Mouse (Mus musculus) MEL (cell line): ENCODE results near the gene Nkx1-2. TPM values are rescaled to one million over a fixed set of nuclear protein-coding genes. Genes with fewer than 3 reads are reported as not detected.

Experiments used
- DNase-seq: peaks from one replicate; pipeline ENCODE4 v3.0.0; 2011; ENCODE audit warnings: low read depth, low spot score
- H3K27ac ChIP-seq: 2 replicates; pipeline ENCODE4 v1.5.1; 2012; ENCODE audit warnings: low read depth, mild to moderate bottlenecking, control low read depth, low read length, moderate library complexity; ENCODE audit not compliant: control insufficient read depth
- H3K27me3 ChIP-seq, 2 experiments: fragments of 150-350 bp in 1 of 2; sonication (generic) in 1 of 2; 2 replicates each; pipeline ENCODE4 v1.6.1; 2012; ENCODE audit warnings: low read length in 2 of 2, mild to moderate bottlenecking in 2 of 2, improper control_type of control experiment in 1 of 2, moderate library complexity in 1 of 2; ENCODE audit not compliant: insufficient read depth in 2 of 2, control insufficient read depth in 1 of 2
- H3K36me3 ChIP-seq, 2 experiments: 2 replicates each; pipeline ENCODE4 v1.6.1; 2012 to 2014; ENCODE audit warnings: low read length in 2 of 2, improper control_type of control experiment in 1 of 2, inconsistent platforms in 1 of 2, mild to moderate bottlenecking in 1 of 2; ENCODE audit not compliant: insufficient read depth in 2 of 2, control insufficient read depth in 1 of 2
- H3K4me1 ChIP-seq, 2 experiments: fragments of 150-350 bp in 1 of 2; sonication (generic) in 1 of 2; 2 replicates each; pipeline ENCODE4 v1.6.1; 2012; ENCODE audit warnings: low read length in 2 of 2, improper control_type of control experiment in 1 of 2, mild to moderate bottlenecking in 1 of 2; ENCODE audit not compliant: insufficient read depth in 2 of 2, control insufficient read depth in 1 of 2
- H3K4me3 ChIP-seq, 2 experiments: fragments of 150-350 bp in 1 of 2; sonication (generic) in 1 of 2; 2 replicates each; pipeline ENCODE4 v1.5.1; 2012; ENCODE audit warnings: low read depth in 2 of 2, low read length in 2 of 2, mild to moderate bottlenecking in 2 of 2, moderate library complexity in 2 of 2, control low read depth in 1 of 2, improper control_type of control experiment in 1 of 2; ENCODE audit not compliant: control insufficient read depth in 1 of 2, insufficient read depth in 1 of 2
- H3K79me2 ChIP-seq: 2 replicates; pipeline ENCODE4 v1.6.1; 2012; ENCODE audit warnings: mild to moderate bottlenecking, low read length, moderate library complexity; ENCODE audit not compliant: control insufficient read depth, poor library complexity, insufficient read depth
- H3K9ac ChIP-seq: 2 replicates; pipeline ENCODE4 v1.6.1; 2012; ENCODE audit warnings: low read depth, mild to moderate bottlenecking, control low read depth, low read length, moderate library complexity; ENCODE audit not compliant: control insufficient read depth, poor library complexity, severe bottlenecking
- H3K9me3 ChIP-seq: fragments of 150-350 bp; sonication (generic); replicated peaks from 2 replicates; pipeline ENCODE4 v1.6.1; 2012; ENCODE audit warnings: mild to moderate bottlenecking, low read length, improper control_type of control experiment, moderate library complexity; ENCODE audit not compliant: insufficient read depth
- ETS1 ChIP-seq: IDR thresholded peaks from 2 replicates; pipeline ENCODE4 v1.6.1; 2012; ENCODE audit warnings: low read depth, mild to moderate bottlenecking, inconsistent platforms, low read length, improper control_type of control experiment, moderate library complexity
- GATA1 ChIP-seq: IDR thresholded peaks from 2 replicates; pipeline ENCODE4 v1.6.1; 2011; ENCODE audit warnings: low read depth, low read length, improper control_type of control experiment
- HCFC1 ChIP-seq: IDR thresholded peaks from 2 replicates; pipeline ENCODE4 v1.6.1; 2012; ENCODE audit warnings: low read depth, mild to moderate bottlenecking, inconsistent platforms, low read length, improper control_type of control experiment, moderate library complexity
- MAX ChIP-seq: IDR thresholded peaks from 2 replicates; pipeline ENCODE4 v1.6.1; 2011; ENCODE audit warnings: low read length, improper control_type of control experiment
- MAZ ChIP-seq: IDR thresholded peaks from 2 replicates; pipeline ENCODE4 v1.6.1; 2012; ENCODE audit warnings: low read depth, mild to moderate bottlenecking, inconsistent platforms, low read length, improper control_type of control experiment
- MEF2A ChIP-seq: IDR thresholded peaks from 2 replicates; pipeline ENCODE4 v1.6.1; 2014; ENCODE audit warnings: low read depth, mild to moderate bottlenecking, inconsistent platforms, low read length, improper control_type of control experiment; ENCODE audit not compliant: poor library complexity, insufficient replicate concordance, severe bottlenecking; ENCODE audit errors: extremely low read depth
- MYB ChIP-seq: IDR thresholded peaks from 2 replicates; pipeline ENCODE4 v1.6.1; 2011; ENCODE audit warnings: mild to moderate bottlenecking, low read depth, low read length, improper control_type of control experiment
- NELFE ChIP-seq: IDR thresholded peaks from 2 replicates; pipeline ENCODE4 v1.6.1; 2011; ENCODE audit warnings: low read depth, low read length, improper control_type of control experiment
- POLR2A ChIP-seq, 2 experiments: IDR thresholded peaks; 2 replicates each; pipeline ENCODE4 v1.6.1; 2011 to 2012; ENCODE audit warnings: low read length in 2 of 2, mild to moderate bottlenecking in 2 of 2, control low read depth in 1 of 2, improper control_type of control experiment in 1 of 2, low read depth in 1 of 2, moderate library complexity in 1 of 2; ENCODE audit not compliant: control insufficient read depth in 1 of 2, insufficient read depth in 1 of 2, poor library complexity in 1 of 2
- TAL1 ChIP-seq: IDR thresholded peaks from 2 replicates; pipeline ENCODE4 v1.6.1; 2012; ENCODE audit warnings: mild to moderate bottlenecking, inconsistent platforms, low read length, moderate library complexity, mixed read lengths
- TBP ChIP-seq: IDR thresholded peaks from 2 replicates; pipeline ENCODE4 v1.8.0; 2011; ENCODE audit warnings: low read depth, low read length, improper control_type of control experiment
- TCF12 ChIP-seq: IDR thresholded peaks from 2 replicates; pipeline ENCODE4 v1.6.1; 2014; ENCODE audit warnings: low read depth, mild to moderate bottlenecking, inconsistent platforms, low read length, improper control_type of control experiment, moderate library complexity
- ZNF384 ChIP-seq: IDR thresholded peaks from 2 replicates; pipeline ENCODE4 v1.6.1; 2012; ENCODE audit warnings: low read depth, mild to moderate bottlenecking, inconsistent platforms, low read length, improper control_type of control experiment
- polyA plus RNA-seq, 2 experiments: library from polyadenylated mRNA; stranded (reverse) in 1 of 2; unstranded in 1 of 2; fragments of >175 nt in 1 of 2; fragments of >200 nt in 1 of 2; gene quantifications; 2 replicates each; pipeline versions ENCODE4 v1.2.1 to v1.2.4; 2012; ENCODE audit warnings: low replicate concordance in 2 of 2, low read depth in 1 of 2; ENCODE audit not compliant: insufficient read length in 2 of 2, insufficient read depth in 1 of 2, missing spikeins in 1 of 2
- total RNA-seq: library from RNA; depleted of rRNA; stranded (reverse); fragments of 300-350 nt; gene quantifications from 2 replicates; pipeline ENCODE4 v1.2.3, GENCODE M21; 2012

Gene Nkx1-2
- total and polyA plus RNA-seq, 3 experiments = 2.4 to 2.8 TPM; not detected in 1

DNA sequence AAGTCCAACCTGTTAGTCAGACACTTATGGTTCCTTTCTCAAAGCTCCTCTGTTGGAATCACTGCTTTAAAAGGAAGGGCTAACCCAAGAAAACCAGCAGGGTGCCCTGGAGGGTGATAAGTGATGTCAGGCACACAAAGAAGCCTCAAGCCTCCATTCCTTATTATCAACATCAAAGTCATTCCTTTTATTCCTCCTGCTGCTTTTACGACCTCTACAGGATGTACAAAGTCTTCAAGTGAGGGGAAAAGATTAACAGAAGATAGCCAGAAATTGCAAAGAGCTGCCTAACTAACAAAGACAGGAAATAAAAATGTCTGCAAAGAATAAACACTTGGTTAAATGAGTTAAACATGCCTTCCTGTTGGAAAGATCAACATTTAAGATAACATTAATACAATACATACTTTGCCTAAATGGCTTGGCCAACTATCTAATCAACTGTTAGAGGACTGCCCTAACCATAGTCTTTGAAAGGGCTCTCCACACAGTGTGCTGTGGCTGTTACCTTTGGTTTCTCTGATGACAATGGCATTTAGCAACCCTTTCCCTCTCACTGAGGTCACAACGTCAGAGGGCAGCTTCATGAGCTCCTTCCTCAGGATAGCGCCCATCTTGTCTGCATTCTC is 40.2 kb downstream of the Nkx1-2 start:
- H3K36me3 ChIP-seq = peaks cover 15 to 34% of the 10 kb centered on the region in 2 experiments
- peaks cover 0 to 11% of the 10 kb centered on the region in 2 experiments; a peak in 3 of 4 replicates for H3K4me1 ChIP-seq
- H3K27ac ChIP-seq = no peak overlapping the region
- no peak for DNase-seq
- TF ChIP-seq MYB (no peak), MAX (no peak), HCFC1 (no peak), GATA1 (peak; percentile 51; the same call in 1 of the 2 replicates), MEF2A (no peak), NELFE (no peak), ZNF384 (no peak)
- H3K9me3 ChIP-seq = no peaks in the 10 kb centered on the region
- H3K9ac ChIP-seq = no peak overlapping the region
- no peak overlapping the region for H3K4me3 ChIP-seq
- H3K27me3 ChIP-seq = no peaks in the 10 kb centered on the region
- H3K79me2 ChIP-seq = no peaks in the 10 kb centered on the region

GRCm38 (mm10) chr7:132558141-132558736 is 41.2 kb downstream of the Nkx1-2 start:
- H3K36me3 ChIP-seq = peaks cover 15 to 28% of the 10 kb centered on the region in 2 experiments
- TF ChIP-seq MEF2A (no peak), TCF12 (peak; percentile 48; the same call in 1 of the 2 replicates), TAL1 (peak; percentile 44; the same call in 1 of the 2 replicates), ETS1 (peak; percentile 23; the same call in 1 of the 2 replicates), GATA1 (0 out of 2 replicates have a peak, but pooled peaks have one; percentile 12)

GRCm38 (mm10) chr7:132556575-132556974 is 42.9 kb downstream of the Nkx1-2 start:
- no peak overlapping the region for H3K27ac ChIP-seq
- no peak overlapping the region for H3K4me3 ChIP-seq
- peaks cover 15 to 21% of the 10 kb centered on the region in 2 experiments for H3K36me3 ChIP-seq

More at GRCm38 (mm10) chr7:132558141-132558736, 41.2 kb downstream of the Nkx1-2 start:
- H3K4me3 ChIP-seq = no peak overlapping the region
- peaks cover 0 to 12% of the 10 kb centered on the region in 2 experiments; a peak in 3 of 4 replicates for H3K4me1 ChIP-seq
- H3K27me3 ChIP-seq = no peaks in the 10 kb centered on the region
- no peak overlapping the region for H3K9ac ChIP-seq
- no peak overlapping the region for H3K27ac ChIP-seq
- no peaks in the 10 kb centered on the region for H3K79me2 ChIP-seq
- peak; percentile 36 for DNase-seq
- H3K9me3 ChIP-seq = no peaks in the 10 kb centered on the region

More at GRCm38 (mm10) chr7:132556575-132556974, 42.9 kb downstream of the Nkx1-2 start:
- Histone ChIP-seq H3K9me3 (no peaks in the 10 kb centered on the region), H3K9ac (no peak overlapping the region), H3K4me1 (peaks cover 0 to 16% of the 10 kb centered on the region in 2 experiments; a peak in 3 of 4 replicates), H3K79me2 (no peaks in the 10 kb centered on the region), H3K27me3 (no peaks in the 10 kb centered on the region)
- DNase-seq = no peak
- TF ChIP-seq POLR2A (IDR thresholded peaks at IDR 0.05; ENCODE audit: control insufficient read depth in 1 of 2, insufficient read depth in 1 of 2, low read depth in 1 of 2, low read length in 2 of 2, poor library complexity in 1 of 2) (0 out of 4 replicates have a peak, but pooled peaks of 1 of the 2 experiments have one; percentile 0), MAZ (no peak), TBP (no peak)
